Mouse (Mus musculus) liver, embryonic 14.5 days (tissue): ENCODE results near the gene Gm45140. TPM values are rescaled to one million over a fixed set of nuclear protein-coding genes. Genes with fewer than 3 reads are reported as not detected.

Experiments
- ATAC-seq: fragments of 200-750 bp; cut with Nextera tagmentation; 2 replicates; pipeline ENCODE4 v1.8.0; 2017; ENCODE audit warnings: moderate number of reproducible peaks, mild to moderate bottlenecking, moderate library complexity; ENCODE audit not compliant: insufficient read depth
- DNase-seq, 3 experiments: peaks; one replicate each; pipeline ENCODE4 v3.0.0-alpha.2; 2012 to 2013; ENCODE audit warnings: low read depth in 3 of 3, low spot score in 3 of 3
- H3K27ac ChIP-seq: fragments of 300-500 bp; sonication (generic); 2 replicates; pipeline ENCODE4 v1.5.1; 2014; ENCODE audit warnings: moderate library complexity, mild to moderate bottlenecking, control low read depth, inconsistent platforms
- H3K27me3 ChIP-seq: fragments of 300-500 bp; sonication (generic); 2 replicates; pipeline ENCODE4 v1.6.1; 2014; ENCODE audit warnings: mild to moderate bottlenecking, low read length, moderate library complexity; ENCODE audit not compliant: control insufficient read depth, insufficient read depth
- H3K36me3 ChIP-seq: fragments of 300-500 bp; sonication (generic); replicated peaks from 2 replicates; pipeline ENCODE4 v1.6.1; 2014; ENCODE audit warnings: low read depth; ENCODE audit not compliant: control insufficient read depth, insufficient read depth
- H3K4me1 ChIP-seq, 2 experiments: fragments of 200-500 bp in 1 of 2; fragments of 300-500 bp in 1 of 2; sonication (generic) in 1 of 2; replicated peaks; 2 replicates each; pipeline ENCODE4 v1.6.1; 2012 to 2014; ENCODE audit warnings: antibody characterized with exemption in 1 of 2, inconsistent platforms in 1 of 2, low read length in 1 of 2; ENCODE audit not compliant: control insufficient read depth in 2 of 2, insufficient read depth in 2 of 2
- H3K4me2 ChIP-seq: fragments of 300-500 bp; sonication (generic); 2 replicates; pipeline ENCODE4 v1.6.1; 2014; ENCODE audit warnings: low read depth, mild to moderate bottlenecking, control low read depth, moderate library complexity
- H3K4me3 ChIP-seq, 2 experiments: fragments of 200-500 bp in 1 of 2; fragments of 300-500 bp in 1 of 2; sonication (generic) in 1 of 2; 2 replicates each; pipeline ENCODE4 v1.5.1; 2012 to 2014; ENCODE audit warnings: low read depth in 2 of 2, low read length in 2 of 2, mild to moderate bottlenecking in 2 of 2, control low read depth in 1 of 2, inconsistent platforms in 1 of 2, moderate library complexity in 1 of 2; ENCODE audit not compliant: insufficient read depth in 1 of 2
- H3K9ac ChIP-seq: fragments of 300-500 bp; sonication (generic); replicated peaks from 2 replicates; pipeline ENCODE4 v1.6.1; 2014; ENCODE audit warnings: mild to moderate bottlenecking, control low read depth, moderate library complexity
- H3K9me3 ChIP-seq: fragments of 300-500 bp; sonication (generic); 2 replicates; pipeline ENCODE4 v1.6.1; 2016; ENCODE audit warnings: low read length, mixed read lengths; ENCODE audit not compliant: control insufficient read depth
- CTCF ChIP-seq: IDR thresholded peaks from 2 replicates; pipeline ENCODE4 v1.5.1; 2016; ENCODE audit warnings: antibody characterized with exemption, low read depth, control low read depth
- EP300 ChIP-seq: IDR thresholded peaks from 2 replicates; pipeline ENCODE4 v1.6.1; 2016; ENCODE audit warnings: antibody characterized with exemption, low read depth
- WGBS: fragments of 180-500 bp; shearing (Covaris S2); extraction: QIAGEN DNeasy Blood & Tissue Kit; methylation state at CpG from one replicate; pipeline ENCODE4 v1.1.7; 2014; ENCODE audit not compliant: insufficient replicate concordance; 5-methylcytosine and 5-hydroxymethylcytosine counted together
- polyA plus RNA-seq, 2 experiments: library from polyadenylated mRNA; depleted of rRNA in 1 of 2; stranded (reverse) in 1 of 2; unstranded in 1 of 2; fragments of >200 nt; fragmentation: Nextera tagmentation in 1 of 2; extraction: Ambion mirVana in 1 of 2; gene quantifications; 2 replicates each; pipeline versions ENCODE4 v1.2.1 to v1.2.3; 2012 to 2014

Gm45140 gene
- polyA plus RNA-seq, 2 experiments, result 3.2 to 3.7 TPM

- H3K4me3 ChIP-seq, result peak overlapping the region in 1 of 2 experiments; percentile 70; a peak in 2 of 4 replicates
- TF ChIP-seq EP300, result no peak
- TF ChIP-seq CTCF, result no peak
- peak overlapping the region; percentile 84 for H3K9ac ChIP-seq
- H3K9me3 ChIP-seq, result no peaks in the 10 kb centered on the region
- peaks cover 33% of the 10 kb centered on the region for H3K36me3 ChIP-seq
- DNase-seq (no peak), ATAC-seq (no peak)
- WGBS, result 45% methylated on average over 11 of the region's 11 CpGs
- H3K27ac ChIP-seq, result peak overlapping the region; percentile 97
- no peaks in the 10 kb centered on the region for H3K27me3 ChIP-seq
- peak overlapping the region; percentile 78 for H3K4me2 ChIP-seq
- peaks cover 10% of the 10 kb centered on the region in 2 experiments for H3K4me1 ChIP-seq
Measured at GRCm38 (mm10) chr6:87839797-87840341, 4.3 kb upstream of the Gm45140 start.

GRCm38 (mm10) chr6:87838551-87839197 is 3.1 kb upstream of the Gm45140 start, which contains the start of gene Isy1:
Gene Isy1, minus strand, starts transcription at chr6:87838798.
- WGBS, result under 1% methylated on average over 46 of the region's 46 CpGs
- peak; percentile 95 to 96 (median 95) for DNase-seq
- peak within 1 kb of the TSS; percentile 91 for H3K9ac ChIP-seq
- peak within 1 kb of the TSS; percentile 70 to 85 for H3K4me3 ChIP-seq
- no peaks in the 10 kb centered on the region for H3K27me3 ChIP-seq
- peaks cover 27% of the 10 kb centered on the region for H3K36me3 ChIP-seq
- ATAC-seq, result peak; percentile 96
- H3K9me3 ChIP-seq, result no peaks in the 10 kb centered on the region
- peak within 1 kb of the TSS; percentile 78 for H3K4me2 ChIP-seq
- H3K27ac ChIP-seq, result peak within 1 kb of the TSS; percentile 97
- peak; percentile 30 for TF ChIP-seq CTCF
- peak; percentile 57 for TF ChIP-seq EP300
- H3K4me1 ChIP-seq, result peaks cover 10% of the 10 kb centered on the region in 2 experiments

- Histone ChIP-seq H3K4me3 (no peak overlapping the region), H3K9ac (no peak overlapping the region), H3K4me2 (no peak overlapping the region), H3K27me3 (no peaks in the 10 kb centered on the region), H3K9me3 (no peaks in the 10 kb centered on the region), H3K36me3 (peaks cover 44% of the 10 kb centered on the region), H3K27ac (no peak overlapping the region), H3K4me1 (no peaks in the 10 kb centered on the region)
- TF ChIP-seq EP300 (no peak), CTCF (no peak)
- no peak for ATAC-seq
- WGBS, result 93% methylated on average over 2 of the region's 2 CpGs
- no peak for DNase-seq
Measured at GRCm38 (mm10) chr6:87820366-87820765, 15.2 kb downstream of the Gm45140 start.

- Histone ChIP-seq H3K9ac (no peak overlapping the region), H3K4me1 (peaks cover 8 to 9% of the 10 kb centered on the region in 2 experiments), H3K4me2 (no peak overlapping the region), H3K27ac (no peak overlapping the region), H3K4me3 (no peak overlapping the region), H3K27me3 (no peaks in the 10 kb centered on the region), H3K36me3 (peaks cover 16% of the 10 kb centered on the region), H3K9me3 (no peaks in the 10 kb centered on the region)
- 85% methylated on average over 5 of the region's 5 CpGs for WGBS
- TF ChIP-seq CTCF, result no peak
- no peak for TF ChIP-seq EP300
- no peak for DNase-seq
- no peak for ATAC-seq
Measured at GRCm38 (mm10) chr6:87814486-87814885, 21.1 kb downstream of the Gm45140 start.

- peak overlapping the region; percentile 65 for H3K9ac ChIP-seq
- H3K9me3 ChIP-seq, result no peaks in the 10 kb centered on the region
- H3K4me1 ChIP-seq, result peaks cover 25 to 26% of the 10 kb centered on the region in 2 experiments
- peak overlapping the region; percentile 89 for H3K27ac ChIP-seq
- peak overlapping the region; percentile 81 to 85; a peak in 3 of 4 replicates for H3K4me3 ChIP-seq
- TF ChIP-seq EP300, result no peak
- no peak for TF ChIP-seq CTCF
- peak overlapping the region; percentile 86 for H3K4me2 ChIP-seq
- ATAC-seq, result no peak
- peaks cover 7% of the 10 kb centered on the region for H3K36me3 ChIP-seq
- DNase-seq, result no peak
- WGBS, result 82% methylated on average over 1 of the region's 1 CpGs
- H3K27me3 ChIP-seq, result no peaks in the 10 kb centered on the region
Measured at GRCm38 (mm10) chr6:87812656-87813055, 22.9 kb downstream of the Gm45140 start.
